Mouse (Mus musculus) MEL (cell line): ENCODE data around the gene Slc7a3. TPM values are rescaled to one million over a fixed set of nuclear protein-coding genes. Genes with fewer than 3 reads are reported as not detected.

ENCODE experiments used
- DNase-seq: peaks from one replicate; pipeline ENCODE4 v3.0.0; 2011; ENCODE audit warnings: low read depth, low spot score
- H3K27ac ChIP-seq: 2 replicates; pipeline ENCODE4 v1.5.1; 2012; ENCODE audit warnings: low read depth, mild to moderate bottlenecking, control low read depth, low read length, moderate library complexity; ENCODE audit not compliant: control insufficient read depth
- H3K27me3 ChIP-seq, 2 experiments: fragments of 150-350 bp in 1 of 2; sonication (generic) in 1 of 2; 2 replicates each; pipeline ENCODE4 v1.6.1; 2012; ENCODE audit warnings: low read length in 2 of 2, mild to moderate bottlenecking in 2 of 2, improper control_type of control experiment in 1 of 2, moderate library complexity in 1 of 2; ENCODE audit not compliant: insufficient read depth in 2 of 2, control insufficient read depth in 1 of 2
- H3K36me3 ChIP-seq, 2 experiments: 2 replicates each; pipeline ENCODE4 v1.6.1; 2012 to 2014; ENCODE audit warnings: low read length in 2 of 2, improper control_type of control experiment in 1 of 2, inconsistent platforms in 1 of 2, mild to moderate bottlenecking in 1 of 2; ENCODE audit not compliant: insufficient read depth in 2 of 2, control insufficient read depth in 1 of 2
- H3K4me1 ChIP-seq, 2 experiments: fragments of 150-350 bp in 1 of 2; sonication (generic) in 1 of 2; 2 replicates each; pipeline ENCODE4 v1.6.1; 2012; ENCODE audit warnings: low read length in 2 of 2, improper control_type of control experiment in 1 of 2, mild to moderate bottlenecking in 1 of 2; ENCODE audit not compliant: insufficient read depth in 2 of 2, control insufficient read depth in 1 of 2
- H3K4me3 ChIP-seq, 2 experiments: fragments of 150-350 bp in 1 of 2; sonication (generic) in 1 of 2; 2 replicates each; pipeline ENCODE4 v1.5.1; 2012; ENCODE audit warnings: low read depth in 2 of 2, low read length in 2 of 2, mild to moderate bottlenecking in 2 of 2, moderate library complexity in 2 of 2, control low read depth in 1 of 2, improper control_type of control experiment in 1 of 2; ENCODE audit not compliant: control insufficient read depth in 1 of 2, insufficient read depth in 1 of 2
- H3K79me2 ChIP-seq: 2 replicates; pipeline ENCODE4 v1.6.1; 2012; ENCODE audit warnings: mild to moderate bottlenecking, low read length, moderate library complexity; ENCODE audit not compliant: control insufficient read depth, poor library complexity, insufficient read depth
- H3K9ac ChIP-seq: 2 replicates; pipeline ENCODE4 v1.6.1; 2012; ENCODE audit warnings: low read depth, mild to moderate bottlenecking, control low read depth, low read length, moderate library complexity; ENCODE audit not compliant: control insufficient read depth, poor library complexity, severe bottlenecking
- H3K9me3 ChIP-seq: fragments of 150-350 bp; sonication (generic); replicated peaks from 2 replicates; pipeline ENCODE4 v1.6.1; 2012; ENCODE audit warnings: mild to moderate bottlenecking, low read length, improper control_type of control experiment, moderate library complexity; ENCODE audit not compliant: insufficient read depth
- CTCF ChIP-seq, 3 experiments: IDR thresholded peaks in 2 of 3; conservative IDR thresholded peaks in 1 of 3; 2 replicates each; pipeline ENCODE4 v1.5.1; 2011 to 2012; ENCODE audit warnings: low read length in 3 of 3, low read depth in 2 of 3, mild to moderate bottlenecking in 2 of 3, improper control_type of control experiment in 1 of 3, inconsistent platforms in 1 of 3, mixed read lengths in 1 of 3, moderate library complexity in 1 of 3; ENCODE audit not compliant: control insufficient read depth in 1 of 3, insufficient read depth in 1 of 3, poor library complexity in 1 of 3, severe bottlenecking in 1 of 3
- E2F4 ChIP-seq: IDR thresholded peaks from 2 replicates; pipeline ENCODE4 v1.6.1; 2011; ENCODE audit warnings: low read depth, low read length, improper control_type of control experiment, borderline replicate concordance
- EP300 ChIP-seq, 2 experiments: IDR thresholded peaks; 2 replicates each; pipeline ENCODE4 v1.6.1; 2011; ENCODE audit warnings: improper control_type of control experiment in 2 of 2, low read length in 2 of 2, low read depth in 1 of 2, mild to moderate bottlenecking in 1 of 2
- GABPA ChIP-seq: IDR thresholded peaks from 2 replicates; pipeline ENCODE4 v1.6.1; 2012; ENCODE audit warnings: low read depth, mild to moderate bottlenecking, inconsistent platforms, low read length, improper control_type of control experiment, moderate library complexity
- GATA1 ChIP-seq: IDR thresholded peaks from 2 replicates; pipeline ENCODE4 v1.6.1; 2011; ENCODE audit warnings: low read depth, low read length, improper control_type of control experiment
- HCFC1 ChIP-seq: IDR thresholded peaks from 2 replicates; pipeline ENCODE4 v1.6.1; 2012; ENCODE audit warnings: low read depth, mild to moderate bottlenecking, inconsistent platforms, low read length, improper control_type of control experiment, moderate library complexity
- MAFK ChIP-seq: IDR thresholded peaks from 2 replicates; pipeline ENCODE4 v1.6.1; 2011; ENCODE audit warnings: low read depth, mild to moderate bottlenecking, low read length, improper control_type of control experiment, borderline replicate concordance
- MAZ ChIP-seq: IDR thresholded peaks from 2 replicates; pipeline ENCODE4 v1.6.1; 2012; ENCODE audit warnings: low read depth, mild to moderate bottlenecking, inconsistent platforms, low read length, improper control_type of control experiment
- MEF2A ChIP-seq: IDR thresholded peaks from 2 replicates; pipeline ENCODE4 v1.6.1; 2014; ENCODE audit warnings: low read depth, mild to moderate bottlenecking, inconsistent platforms, low read length, improper control_type of control experiment; ENCODE audit not compliant: poor library complexity, insufficient replicate concordance, severe bottlenecking; ENCODE audit errors: extremely low read depth
- NELFE ChIP-seq: IDR thresholded peaks from 2 replicates; pipeline ENCODE4 v1.6.1; 2011; ENCODE audit warnings: low read depth, low read length, improper control_type of control experiment
- RAD21 ChIP-seq: IDR thresholded peaks from 2 replicates; pipeline ENCODE4 v1.6.1; 2011; ENCODE audit warnings: mild to moderate bottlenecking, low read depth, low read length, improper control_type of control experiment
- RCOR1 ChIP-seq: IDR thresholded peaks from 2 replicates; pipeline ENCODE4 v1.6.1; 2012; ENCODE audit warnings: low read depth, mild to moderate bottlenecking, inconsistent platforms, low read length, improper control_type of control experiment
- SIN3A ChIP-seq: IDR thresholded peaks from 2 replicates; pipeline ENCODE4 v1.6.1; 2012; ENCODE audit warnings: low read length, improper control_type of control experiment, inconsistent platforms
- SMC3 ChIP-seq: IDR thresholded peaks from 2 replicates; pipeline ENCODE4 v1.6.1; 2011; ENCODE audit warnings: low read depth, low read length, improper control_type of control experiment
- TAL1 ChIP-seq: IDR thresholded peaks from 2 replicates; pipeline ENCODE4 v1.6.1; 2012; ENCODE audit warnings: mild to moderate bottlenecking, inconsistent platforms, low read length, moderate library complexity, mixed read lengths
- USF2 ChIP-seq, 2 experiments: IDR thresholded peaks; 2 replicates each; pipeline ENCODE4 v1.6.1; 2011 to 2012; ENCODE audit warnings: improper control_type of control experiment in 2 of 2, low read length in 2 of 2, borderline replicate concordance in 1 of 2, inconsistent platforms in 1 of 2, low read depth in 1 of 2, mild to moderate bottlenecking in 1 of 2; ENCODE audit not compliant: insufficient read depth in 1 of 2
- ZC3H11A ChIP-seq: IDR thresholded peaks from 2 replicates; pipeline ENCODE4 v1.6.1; 2012; ENCODE audit warnings: low read depth, mild to moderate bottlenecking, inconsistent platforms, low read length, improper control_type of control experiment
- ZKSCAN1 ChIP-seq: IDR thresholded peaks from 2 replicates; pipeline ENCODE4 v1.6.1; 2012; ENCODE audit warnings: low read depth, mild to moderate bottlenecking, inconsistent platforms, low read length, improper control_type of control experiment, moderate library complexity
- ZNF384 ChIP-seq: IDR thresholded peaks from 2 replicates; pipeline ENCODE4 v1.6.1; 2012; ENCODE audit warnings: low read depth, mild to moderate bottlenecking, inconsistent platforms, low read length, improper control_type of control experiment
- polyA plus RNA-seq, 2 experiments: library from polyadenylated mRNA; stranded (reverse) in 1 of 2; unstranded in 1 of 2; fragments of >175 nt in 1 of 2; fragments of >200 nt in 1 of 2; gene quantifications; 2 replicates each; pipeline versions ENCODE4 v1.2.1 to v1.2.4; 2012; ENCODE audit warnings: low replicate concordance in 2 of 2, low read depth in 1 of 2; ENCODE audit not compliant: insufficient read length in 2 of 2, insufficient read depth in 1 of 2, missing spikeins in 1 of 2
- total RNA-seq: library from RNA; depleted of rRNA; stranded (reverse); fragments of 300-350 nt; gene quantifications from 2 replicates; pipeline ENCODE4 v1.2.3, GENCODE M21; 2012

Slc7a3 gene
- total and polyA plus RNA-seq, 3 experiments: 3.0 to 12.8 TPM; not detected in 1

GRCm38 (mm10) chrX:101084192-101084591 is 1.6 kb downstream of the Slc7a3 start:
- no peaks in the 10 kb centered on the region for H3K36me3 ChIP-seq
- peak overlapping the region; percentile 68 for H3K9ac ChIP-seq
- no peak overlapping the region for H3K27ac ChIP-seq

GRCm38 (mm10) chrX:101065245-101065644 is 20.6 kb downstream of the Slc7a3 start:
- Histone ChIP-seq H3K36me3 (no peaks in the 10 kb centered on the region), H3K27me3 (no peaks in the 10 kb centered on the region), H3K27ac (no peak overlapping the region), H3K9me3 (no peaks in the 10 kb centered on the region), H3K4me1 (no peaks in the 10 kb centered on the region), H3K79me2 (no peaks in the 10 kb centered on the region), H3K4me3 (no peak overlapping the region), H3K9ac (no peak overlapping the region)
- DNase-seq: no peak
- no peak for TF ChIP-seq SIN3A
- no peak for TF ChIP-seq GATA1
- no peak for TF ChIP-seq E2F4
- TF ChIP-seq RCOR1: no peak
- TF ChIP-seq RAD21: no peak
- TF ChIP-seq CTCF (IDR thresholded peaks at IDR 0.05 in 2 of 3, conservative IDR thresholded peaks at IDR 0.05 in 1 of 3; ENCODE audit: control insufficient read depth in 1 of 3, insufficient read depth in 1 of 3, low read depth in 2 of 3, low read length in 3 of 3, poor library complexity in 1 of 3, severe bottlenecking in 1 of 3): no peak
- no peak for TF ChIP-seq ZNF384
- TF ChIP-seq SMC3: no peak
- no peak for TF ChIP-seq NELFE
- TF ChIP-seq EP300 (IDR thresholded peaks at IDR 0.05; ENCODE audit: low read depth in 1 of 2, low read length in 2 of 2): no peak

More at GRCm38 (mm10) chrX:101084192-101084591, 1.6 kb downstream of the Slc7a3 start:
- Histone ChIP-seq H3K4me1 (peaks cover 0 to 5% of the 10 kb centered on the region in 2 experiments; a peak in 1 of 4 replicates), H3K9me3 (no peaks in the 10 kb centered on the region), H3K79me2 (no peaks in the 10 kb centered on the region; the same call in 1 of the 2 replicates), H3K4me3 (peak overlapping the region; percentile 65 to 90), H3K27me3 (no peaks in the 10 kb centered on the region)
- DNase-seq: no peak
- no peak for TF ChIP-seq GABPA
- no peak for TF ChIP-seq MAZ
- no peak for TF ChIP-seq MAFK
- TF ChIP-seq USF2 (IDR thresholded peaks at IDR 0.05; ENCODE audit: borderline replicate concordance in 1 of 2, insufficient read depth in 1 of 2, low read depth in 1 of 2, low read length in 2 of 2): no peak

- Histone ChIP-seq H3K27me3 (no peaks in the 10 kb centered on the region), H3K4me3 (no peak overlapping the region), H3K9ac (no peak overlapping the region), H3K9me3 (no peaks in the 10 kb centered on the region), H3K36me3 (no peaks in the 10 kb centered on the region), H3K4me1 (no peaks in the 10 kb centered on the region), H3K27ac (no peak overlapping the region), H3K79me2 (no peaks in the 10 kb centered on the region)
- no peak for DNase-seq
- TF ChIP-seq HCFC1 (no peak), ZC3H11A (no peak), ZKSCAN1 (no peak), TAL1 (no peak), MEF2A (no peak), GABPA (no peak), MAFK (no peak)
Observed at GRCm38 (mm10) chrX:101063503-101063902, 22.3 kb downstream of the Slc7a3 start.
